Mouse (Mus musculus) stomach, embryonic 16.5 days (tissue): ENCODE measurements at regions not wholly inside any gene's neighbourhood (a gene's known extent, or its start where the extent isn't known, plus 50 kb on each side); places are given as distances from the start of the nearest gene placed in this dataset.

ENCODE experiments used
- ATAC-seq: fragments of 200-750 bp; cut with Nextera tagmentation; 2 replicates; pipeline ENCODE4 v1.8.0; 2017; ENCODE audit warnings: moderate number of reproducible peaks, moderate TSS enrichment; ENCODE audit not compliant: insufficient read depth, low FRiP score
- H3K27ac ChIP-seq: fragments of 300-500 bp; sonication (generic); 2 replicates; pipeline ENCODE4 v1.5.1; 2014; ENCODE audit warnings: low read length
- H3K27me3 ChIP-seq: fragments of 300-500 bp; sonication (generic); 2 replicates; pipeline ENCODE4 v1.6.1; 2014; ENCODE audit warnings: low read length, control low read depth, mixed read lengths; ENCODE audit not compliant: control insufficient read depth, insufficient read depth
- H3K36me3 ChIP-seq: fragments of 300-500 bp; sonication (generic); 2 replicates; pipeline ENCODE4 v1.6.1; 2014; ENCODE audit warnings: low read length; ENCODE audit not compliant: control insufficient read depth, insufficient read depth
- H3K4me1 ChIP-seq: fragments of 300-500 bp; sonication (generic); 2 replicates; pipeline ENCODE4 v1.6.1; 2014; ENCODE audit warnings: low read length, control low read depth, mixed read lengths; ENCODE audit not compliant: control insufficient read depth, insufficient read depth
- H3K4me2 ChIP-seq: fragments of 300-500 bp; sonication (generic); 2 replicates; pipeline ENCODE4 v1.6.1; 2014; ENCODE audit warnings: low read depth, low read length, mixed read lengths
- H3K4me3 ChIP-seq: fragments of 300-500 bp; sonication (generic); replicated peaks from 2 replicates; pipeline ENCODE4 v1.5.1; 2014; ENCODE audit warnings: mild to moderate bottlenecking, low read length
- H3K9ac ChIP-seq: fragments of 300-500 bp; sonication (generic); 2 replicates; pipeline ENCODE4 v1.6.1; 2014; ENCODE audit warnings: low read length
- H3K9me3 ChIP-seq: fragments of 300-500 bp; sonication (generic); replicated peaks from 2 replicates; pipeline ENCODE4 v1.6.1; 2016; ENCODE audit warnings: low read length, control low read depth; ENCODE audit not compliant: control insufficient read depth
- WGBS: fragments of 180-500 bp; shearing (Covaris S2); extraction: QIAGEN DNeasy Blood & Tissue Kit; methylation state at CpG from one replicate; pipeline ENCODE4 v1.1.7; 2014; 5-methylcytosine and 5-hydroxymethylcytosine counted together

DNA sequence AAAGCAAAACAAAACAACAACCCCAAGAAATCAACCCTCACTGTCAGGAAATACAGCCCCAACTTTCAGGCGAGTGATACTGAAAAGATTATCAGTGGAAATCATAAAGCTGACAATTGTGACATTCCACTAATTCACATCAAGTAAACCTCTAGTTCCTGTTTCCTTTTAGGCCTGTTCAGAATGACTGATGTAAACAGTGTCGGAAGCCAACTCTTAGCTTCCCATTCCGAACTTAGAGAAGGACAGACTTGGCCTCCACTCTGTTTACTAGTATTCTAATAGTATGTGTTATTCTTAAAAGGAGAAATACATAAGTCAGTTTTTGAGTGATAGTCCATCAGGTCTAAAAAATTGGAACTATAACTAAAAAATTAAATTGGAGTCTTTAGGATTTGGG, 223.9 kb upstream of the Rnd3 start:
- WGBS = 36% methylated on average over 3 of the region's 3 CpGs
- Histone ChIP-seq H3K27me3 (no peaks in the 10 kb centered on the region), H3K9me3 (no peaks in the 10 kb centered on the region), H3K4me1 (no peaks in the 10 kb centered on the region), H3K9ac (no peak overlapping the region), H3K27ac (no peak overlapping the region), H3K36me3 (no peaks in the 10 kb centered on the region), H3K4me3 (no peak overlapping the region), H3K4me2 (no peak overlapping the region)
- ATAC-seq = no peak

DNA sequence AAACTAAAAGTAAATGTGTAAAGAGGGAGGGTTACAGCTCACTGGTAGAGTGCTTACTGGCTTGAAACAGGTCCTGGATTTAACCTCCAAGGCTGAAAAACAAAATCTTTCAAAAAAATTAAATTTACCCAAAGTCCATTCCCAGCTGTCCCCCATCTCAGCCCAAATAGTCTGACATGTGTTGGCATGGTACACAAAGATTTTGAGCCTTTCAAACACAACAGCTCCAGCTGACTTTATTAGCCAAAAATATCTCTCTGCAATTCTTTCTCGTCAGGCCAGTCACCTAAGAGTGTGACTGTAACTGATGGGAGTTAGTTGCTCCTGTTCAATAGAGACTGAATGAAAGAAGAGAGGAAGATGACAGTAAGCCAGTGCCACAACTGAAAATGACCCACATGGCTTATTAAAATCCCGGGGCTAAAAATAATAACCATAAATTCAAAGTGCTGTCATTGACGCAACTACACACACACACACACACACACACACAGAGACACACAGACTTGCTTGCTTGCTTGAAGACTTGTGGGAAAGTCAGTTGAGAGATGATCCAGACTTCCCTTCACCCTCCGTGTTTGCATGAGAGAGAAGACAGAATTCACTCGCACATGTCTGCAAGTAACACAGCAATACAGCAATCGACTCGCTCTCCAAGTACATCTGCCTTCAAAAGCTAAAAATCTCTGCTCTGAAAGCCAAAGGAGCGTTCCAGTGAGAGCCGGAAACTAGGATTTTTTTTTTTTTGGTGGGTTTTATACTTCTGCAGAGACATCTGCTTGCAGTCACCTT, 214.1 kb upstream of the Rnd3 start:
- Histone ChIP-seq H3K4me1 (no peaks in the 10 kb centered on the region), H3K9ac (no peak overlapping the region), H3K27ac (peak overlapping the region; percentile 41), H3K27me3 (no peaks in the 10 kb centered on the region), H3K36me3 (no peaks in the 10 kb centered on the region), H3K4me2 (peak overlapping the region; percentile 12; the same call in 1 of the 2 replicates), H3K4me3 (no peak overlapping the region), H3K9me3 (no peaks in the 10 kb centered on the region)
- WGBS = 44% methylated on average over 9 of the region's 9 CpGs
- peak; percentile 60 for ATAC-seq

DNA sequence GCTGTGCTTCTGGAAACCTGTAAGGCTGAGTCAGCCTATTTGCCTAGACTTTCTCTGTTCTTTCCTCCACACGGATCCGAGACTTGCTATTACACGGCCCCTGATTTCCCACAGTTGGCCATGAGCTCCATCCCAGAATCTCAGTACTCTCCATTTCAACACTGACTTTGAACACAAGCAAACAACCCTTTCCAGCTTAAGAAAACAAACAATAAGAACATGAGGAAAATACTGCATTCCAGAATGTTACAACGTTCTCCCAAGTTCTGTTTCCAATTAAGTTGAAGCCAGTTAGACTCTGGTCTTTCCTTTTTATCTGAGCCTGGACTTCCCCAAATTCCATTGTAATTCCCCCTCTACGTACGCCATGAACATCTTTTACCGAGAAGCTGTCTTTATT, 206.4 kb upstream of the Rnd3 start:
- Histone ChIP-seq H3K4me1 (no peaks in the 10 kb centered on the region), H3K36me3 (no peaks in the 10 kb centered on the region), H3K27ac (no peak overlapping the region), H3K9me3 (no peaks in the 10 kb centered on the region), H3K9ac (no peak overlapping the region), H3K27me3 (no peaks in the 10 kb centered on the region), H3K4me2 (no peak overlapping the region), H3K4me3 (no peak overlapping the region)
- WGBS = 79% methylated on average over 7 of the region's 7 CpGs
- ATAC-seq = no peak

DNA sequence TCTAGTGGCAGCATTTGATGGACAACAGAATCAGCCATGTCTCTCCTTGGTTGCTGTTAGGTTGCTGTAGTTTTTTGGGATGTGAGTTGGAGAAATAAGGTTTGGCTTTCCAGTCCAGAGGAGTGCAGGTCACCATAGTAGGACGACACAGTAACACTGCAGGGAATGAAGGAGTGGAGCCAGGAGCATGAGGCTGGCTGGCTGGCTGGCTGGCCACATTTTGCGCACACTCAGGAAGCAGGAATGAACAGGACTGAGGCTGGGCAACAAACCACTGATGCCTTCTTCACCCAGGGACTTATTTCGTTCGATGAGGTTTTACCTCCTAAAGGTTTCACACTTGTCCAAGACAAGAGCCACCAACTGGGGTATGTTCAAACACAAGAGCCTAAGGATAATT, 205.9 kb upstream of the Rnd3 start:
- no peak overlapping the region for H3K9ac ChIP-seq
- no peaks in the 10 kb centered on the region for H3K27me3 ChIP-seq
- no peak for ATAC-seq
- H3K9me3 ChIP-seq = no peaks in the 10 kb centered on the region
- no peaks in the 10 kb centered on the region for H3K36me3 ChIP-seq
- H3K27ac ChIP-seq = no peak overlapping the region
- 93% methylated on average over 4 of the region's 4 CpGs for WGBS
- H3K4me1 ChIP-seq = no peaks in the 10 kb centered on the region
- no peak overlapping the region for H3K4me3 ChIP-seq
- no peak overlapping the region for H3K4me2 ChIP-seq

DNA sequence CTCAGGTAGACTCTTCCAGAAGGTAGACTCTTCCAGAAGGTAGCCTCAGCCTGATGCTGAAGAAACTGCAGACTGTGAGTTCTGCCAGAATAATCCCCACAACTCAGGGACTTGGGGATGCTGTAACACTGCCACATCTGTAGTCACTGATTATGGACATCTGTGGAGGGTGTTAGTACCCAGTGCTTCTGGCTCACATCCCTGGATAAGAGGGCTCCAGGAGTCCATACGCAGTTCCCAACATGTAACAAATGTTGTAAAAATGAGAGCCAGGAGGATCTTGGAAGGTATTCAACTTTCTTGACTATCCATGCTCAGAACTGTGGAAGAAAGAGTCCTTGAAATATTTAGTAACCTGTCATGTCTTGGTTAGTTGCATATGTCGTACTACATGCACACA, 200.7 kb upstream of the Rnd3 start:
- H3K27me3 ChIP-seq = no peaks in the 10 kb centered on the region
- no peak overlapping the region for H3K4me3 ChIP-seq
- no peak overlapping the region for H3K9ac ChIP-seq
- 0 out of 2 replicates have a peak, but pooled peaks cover 3% of the 10 kb centered on the region for H3K4me1 ChIP-seq
- no peak overlapping the region for H3K4me2 ChIP-seq
- no peak overlapping the region for H3K27ac ChIP-seq
- no peaks in the 10 kb centered on the region for H3K9me3 ChIP-seq
- H3K36me3 ChIP-seq = no peaks in the 10 kb centered on the region
- WGBS = 71% methylated on average over 2 of the region's 2 CpGs
- no peak for ATAC-seq

DNA sequence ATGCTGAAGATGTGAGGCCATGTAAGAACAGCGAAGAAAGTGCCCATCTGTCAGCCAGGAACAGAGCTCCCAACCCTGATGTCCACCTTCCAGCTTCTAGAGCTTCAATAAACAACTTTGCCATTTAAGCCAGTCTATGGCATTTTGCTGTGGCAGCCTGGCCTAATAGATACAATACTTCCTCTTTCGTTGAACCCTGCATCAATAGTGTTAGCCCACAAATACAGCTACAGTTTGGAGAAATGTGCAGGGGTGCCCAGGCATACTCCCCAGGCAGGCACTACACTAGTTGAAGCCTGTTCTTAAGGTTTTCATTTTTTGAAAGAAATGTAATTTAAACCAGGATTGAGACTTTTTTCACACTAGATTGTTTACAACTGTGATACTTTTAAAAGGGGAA, 199.9 kb upstream of the Rnd3 start:
- H3K27me3 ChIP-seq = no peaks in the 10 kb centered on the region
- H3K4me2 ChIP-seq = no peak overlapping the region
- H3K9me3 ChIP-seq = no peaks in the 10 kb centered on the region
- H3K4me1 ChIP-seq = 0 out of 2 replicates have a peak, but pooled peaks cover 3% of the 10 kb centered on the region
- no peak overlapping the region for H3K27ac ChIP-seq
- no peak overlapping the region for H3K9ac ChIP-seq
- no peaks in the 10 kb centered on the region for H3K36me3 ChIP-seq
- no peak for ATAC-seq
- 70% methylated on average over 2 of the region's 2 CpGs for WGBS
- H3K4me3 ChIP-seq = no peak overlapping the region

DNA sequence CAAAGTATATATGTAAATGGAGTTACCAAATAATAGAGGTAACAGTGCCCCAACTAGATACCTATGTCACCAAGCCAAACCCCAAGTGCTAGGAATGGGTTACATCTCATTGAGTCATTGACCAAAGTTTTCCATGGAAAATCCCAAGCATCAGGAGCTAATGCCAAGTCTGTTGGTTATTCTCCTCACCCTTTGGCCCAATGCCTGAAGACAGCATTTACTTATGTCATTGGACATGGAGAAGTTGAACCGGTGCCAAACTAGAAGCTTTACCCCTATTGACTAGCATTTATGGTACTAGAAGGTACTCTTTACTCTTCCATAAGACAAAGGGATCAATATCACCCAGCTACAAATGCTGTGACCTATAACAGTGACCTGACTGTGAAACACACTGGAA, 198.2 kb upstream of the Rnd3 start:
- 85% methylated on average over 1 of the region's 1 CpGs for WGBS
- no peak for ATAC-seq

DNA sequence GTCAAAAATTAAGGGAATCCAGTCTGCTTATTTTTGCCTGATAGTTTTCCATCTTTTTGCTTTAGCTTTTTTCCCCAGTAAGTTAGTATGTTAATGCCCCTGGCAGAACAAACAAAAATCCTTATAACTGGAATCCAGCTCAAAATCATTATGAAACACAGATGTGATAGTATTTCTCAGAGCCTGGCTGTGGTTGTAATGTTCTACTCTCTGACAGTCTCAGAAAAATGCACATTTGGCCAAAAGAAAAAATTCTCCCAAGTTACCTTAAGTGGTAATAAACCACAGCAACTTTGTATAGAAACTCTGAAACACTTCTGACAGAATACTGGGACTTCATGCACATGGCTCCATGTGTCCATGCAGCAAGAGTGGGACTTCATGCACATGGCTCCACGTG, 193.5 kb upstream of the Rnd3 start:
- Histone ChIP-seq H3K36me3 (no peaks in the 10 kb centered on the region), H3K4me1 (no peaks in the 10 kb centered on the region), H3K9ac (no peak overlapping the region), H3K4me3 (no peak overlapping the region), H3K9me3 (no peaks in the 10 kb centered on the region), H3K27ac (no peak overlapping the region), H3K27me3 (no peaks in the 10 kb centered on the region), H3K4me2 (no peak overlapping the region)
- ATAC-seq = no peak
- WGBS = 85% methylated on average over 1 of the region's 1 CpGs

More for the DNA sequence above, 198.2 kb upstream of the Rnd3 start:
- Histone ChIP-seq H3K36me3 (no peaks in the 10 kb centered on the region), H3K9ac (no peak overlapping the region), H3K4me1 (0 out of 2 replicates have a peak, but pooled peaks cover 3% of the 10 kb centered on the region), H3K27ac (no peak overlapping the region), H3K4me2 (no peak overlapping the region), H3K9me3 (no peaks in the 10 kb centered on the region), H3K4me3 (no peak overlapping the region), H3K27me3 (no peaks in the 10 kb centered on the region)

DNA sequence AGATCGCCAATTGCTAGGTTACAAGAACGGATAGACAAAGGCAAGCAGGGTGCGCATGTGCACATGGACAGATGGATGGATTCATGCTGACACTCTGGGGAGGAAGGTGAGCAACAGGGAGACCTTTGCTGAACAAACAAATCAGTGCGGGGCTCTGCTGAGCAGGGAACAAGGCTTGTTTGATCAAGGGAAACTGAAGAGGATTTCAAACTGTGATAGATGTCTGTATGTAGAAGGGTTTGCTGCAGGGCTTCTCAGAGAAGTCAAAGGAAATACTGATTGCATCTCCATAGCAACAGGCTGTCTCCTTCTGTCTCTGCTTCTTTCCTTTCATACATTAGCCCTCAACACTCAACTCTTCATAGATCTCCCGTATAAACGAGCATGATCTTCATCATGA, 185.5 kb upstream of the Rnd3 start:
- H3K4me2 ChIP-seq = no peak overlapping the region
- 55% methylated on average over 6 of the region's 6 CpGs for WGBS

More for the DNA sequence above, 185.5 kb upstream of the Rnd3 start:
- H3K9me3 ChIP-seq = no peaks in the 10 kb centered on the region
- ATAC-seq = no peak
- no peaks in the 10 kb centered on the region for H3K27me3 ChIP-seq
- no peak overlapping the region for H3K27ac ChIP-seq
- no peaks in the 10 kb centered on the region for H3K36me3 ChIP-seq
- H3K9ac ChIP-seq = no peak overlapping the region
- no peaks in the 10 kb centered on the region for H3K4me1 ChIP-seq
- no peak overlapping the region for H3K4me3 ChIP-seq
